Mouse (Mus musculus): ENCODE results near the gene Msh4.
"Not testable (repeated sequence)": the region's sequence is repeated elsewhere in the genome, so short reads cannot be mapped to it uniquely, and the experiment has no call there.

The Msh4 gene

DNA sequence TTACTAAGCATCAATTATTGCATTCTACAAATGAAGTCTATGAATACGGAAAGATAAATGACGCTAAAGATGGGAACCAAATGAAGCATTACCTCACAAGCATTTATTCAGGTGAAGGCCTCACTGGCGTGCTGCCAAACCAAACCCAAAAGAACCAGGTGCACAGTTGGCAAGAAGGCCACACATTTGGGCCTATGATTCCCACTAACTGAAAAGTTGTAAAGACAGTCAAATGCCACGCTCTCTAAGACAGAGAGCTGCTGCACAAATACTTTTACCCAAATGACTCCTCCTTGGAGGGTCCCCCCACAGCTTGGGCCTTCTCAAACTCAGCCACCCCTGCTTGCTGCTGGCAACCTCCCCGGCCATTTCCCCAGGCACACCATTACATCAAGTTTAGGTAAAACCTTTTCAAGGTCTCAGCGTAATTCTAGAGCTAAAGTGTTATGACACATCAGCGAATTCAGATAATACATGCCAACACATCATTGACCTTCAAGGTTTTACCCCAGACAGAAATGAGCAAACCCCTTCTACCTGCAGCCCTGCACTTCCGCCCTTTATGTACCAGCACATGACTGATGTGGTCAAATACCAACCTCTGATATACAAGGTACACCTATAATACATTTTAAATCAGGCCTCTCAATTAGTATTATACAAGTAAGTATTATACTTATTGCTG lies 5.4 kb upstream of the Msh4 start:
- peak; percentile 15 for DNase-seq

DNA sequence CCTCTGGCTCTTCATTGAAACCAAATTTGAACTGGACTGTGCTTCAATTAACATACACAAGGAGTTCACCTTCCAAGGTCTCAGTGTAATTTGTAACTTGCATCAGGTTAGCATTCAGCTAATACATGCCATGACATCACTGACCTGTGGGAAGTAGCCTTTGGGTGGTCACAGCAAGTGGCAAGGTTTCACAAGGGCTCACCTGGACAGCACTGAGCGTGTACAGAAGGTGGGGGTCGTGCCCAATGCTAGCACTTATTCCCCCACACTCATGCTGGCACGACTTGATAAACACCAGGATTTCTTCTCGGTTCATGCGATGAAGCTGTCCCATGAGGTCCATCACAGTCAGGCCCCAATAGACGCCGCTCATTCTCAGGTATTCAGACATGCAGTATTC lies 4.6 kb upstream of the Msh4 start:
- no peak for DNase-seq

DNA sequence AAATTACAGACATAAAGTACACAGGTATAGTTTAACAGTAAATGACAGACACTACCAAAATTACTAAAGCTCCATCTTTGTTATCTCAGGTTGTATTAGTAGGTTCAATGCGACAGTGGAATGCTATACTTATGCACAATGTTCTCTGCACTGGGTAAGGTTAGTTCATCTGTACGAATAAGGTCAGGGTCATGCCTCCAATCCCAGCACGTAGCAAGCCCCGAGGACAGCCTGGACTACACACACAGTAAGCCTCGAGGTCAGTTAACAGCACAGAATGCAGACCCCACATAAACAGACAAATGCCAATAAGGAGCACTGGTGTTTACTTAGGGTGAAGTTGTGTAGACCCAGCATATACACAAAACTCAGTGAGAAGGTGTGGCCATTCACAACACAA lies 3.0 kb upstream of the Msh4 start:
- DNase-seq, result no peak

DNA sequence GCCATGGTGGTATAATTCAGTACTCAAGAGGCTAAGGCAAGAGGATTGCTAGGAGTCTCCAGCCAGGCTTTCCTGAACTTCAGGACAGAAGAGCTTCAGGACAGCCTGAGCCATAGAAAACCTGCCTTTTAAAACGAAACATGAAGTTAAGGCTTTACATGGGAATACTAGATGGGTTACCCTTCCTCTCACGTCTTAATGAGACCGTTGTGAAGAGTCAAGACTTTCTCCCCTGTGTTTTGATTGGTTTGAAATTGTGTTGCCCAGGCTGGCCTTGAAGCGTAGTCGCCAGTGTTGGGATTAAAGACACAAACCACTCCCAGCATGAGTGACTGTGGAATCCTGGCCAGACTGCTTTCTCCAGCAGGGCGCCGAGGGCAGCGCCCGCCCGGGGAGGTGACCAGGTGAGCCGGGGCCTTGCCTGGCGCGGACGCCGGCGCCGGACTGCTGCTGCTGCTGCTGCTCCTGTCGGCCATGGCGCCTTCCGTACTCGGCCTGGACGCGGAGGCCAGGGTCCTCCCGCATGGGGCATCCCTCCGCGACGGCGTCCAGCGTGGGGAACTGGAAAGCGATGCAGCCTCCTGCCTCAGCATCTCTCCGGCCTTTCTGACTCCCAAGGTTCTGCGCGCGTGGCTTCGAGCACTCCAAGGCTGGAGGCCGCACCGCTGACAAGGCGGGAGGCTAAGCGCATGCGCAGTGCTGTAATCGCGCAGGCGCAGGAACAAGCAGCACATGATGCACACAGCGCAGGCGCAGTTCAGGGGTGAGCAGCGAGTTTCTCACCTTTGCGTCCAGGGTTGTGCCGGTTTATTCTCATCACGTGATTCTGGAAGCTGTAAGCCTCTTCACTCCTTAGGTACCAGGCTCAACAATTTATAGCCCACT lies 445 bp downstream of the Msh4 start:
- no peak for DNase-seq

DNA sequence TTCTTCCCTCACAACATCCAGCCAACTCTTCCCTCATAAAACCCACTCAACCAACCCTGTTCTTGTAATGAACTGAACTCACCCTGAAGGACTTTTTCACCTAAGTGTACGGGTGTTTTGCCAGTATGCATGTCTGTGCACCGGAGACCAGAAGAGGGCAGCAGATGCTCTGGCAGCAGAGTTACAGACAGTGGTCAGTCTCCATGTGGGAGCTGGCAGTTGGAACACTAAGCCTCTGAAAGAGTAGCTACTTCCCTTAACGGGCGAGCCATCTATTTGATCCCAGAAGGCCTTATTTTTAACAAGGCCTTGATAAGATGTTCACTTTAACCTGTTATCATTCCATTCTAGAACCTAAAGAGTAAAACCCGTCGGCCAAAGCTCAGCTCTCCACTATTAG lies 1.4 kb downstream of the Msh4 start:
- peak; percentile 69 for DNase-seq

DNA sequence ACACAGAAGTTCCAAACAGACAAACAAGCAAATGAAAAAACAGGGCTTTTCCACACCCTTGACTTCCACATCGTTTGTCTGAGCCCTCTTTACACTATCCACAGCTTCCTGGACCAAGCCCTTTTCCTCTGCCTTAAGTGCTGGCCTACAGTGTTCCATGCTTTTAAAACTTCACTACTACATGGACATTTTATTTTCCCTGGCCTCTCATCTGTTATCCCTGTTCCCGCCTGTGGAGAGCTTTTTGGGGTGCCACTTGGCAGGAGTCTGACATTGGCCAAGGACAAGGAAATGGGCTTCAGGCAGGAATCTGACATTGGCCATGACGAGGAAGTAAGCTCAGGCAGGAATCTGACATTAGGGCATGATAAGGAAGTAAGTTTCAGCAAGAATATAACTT lies 3.3 kb downstream of the Msh4 start:
- DNase-seq, result no peak

DNA sequence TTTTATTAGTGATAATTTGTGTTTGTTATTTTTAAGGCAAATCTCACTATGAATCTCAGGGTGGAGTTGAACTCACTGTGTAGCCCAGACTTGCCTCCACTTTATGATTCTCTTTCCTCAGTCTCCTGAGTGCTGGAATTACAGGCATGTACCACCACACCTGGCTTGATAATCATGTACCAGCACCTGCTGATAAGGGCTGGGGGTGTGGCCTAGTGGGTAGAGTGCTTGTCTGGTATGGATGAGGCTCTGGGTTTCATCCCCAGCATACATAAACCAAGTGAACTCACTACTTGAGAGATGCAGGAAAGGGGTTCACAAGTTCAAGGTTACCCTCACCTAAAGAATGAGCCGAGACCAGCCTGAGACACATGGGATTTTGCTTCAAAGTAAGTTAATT lies 4.0 kb downstream of the Msh4 start:
- DNase-seq, result no peak

DNA sequence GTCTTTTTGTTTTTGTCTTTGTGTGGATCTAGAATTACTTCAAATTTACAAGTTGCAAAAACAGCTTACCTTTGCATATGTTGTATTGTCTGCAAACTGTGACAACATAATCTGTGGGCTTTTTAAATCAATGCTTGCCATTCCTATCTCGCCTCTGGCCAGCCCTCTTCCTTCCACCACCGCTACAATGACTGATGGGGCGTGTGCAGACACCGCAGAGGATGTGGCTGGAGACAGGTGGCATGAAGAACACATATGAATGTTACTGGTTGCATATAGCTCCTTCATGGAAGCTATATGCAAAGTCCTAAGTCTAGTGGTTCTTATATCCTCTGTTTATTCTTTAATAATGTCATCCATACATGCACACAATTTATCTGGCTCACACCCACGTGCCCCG lies 8.7 kb downstream of the Msh4 start:
- no peak for DNase-seq

DNA sequence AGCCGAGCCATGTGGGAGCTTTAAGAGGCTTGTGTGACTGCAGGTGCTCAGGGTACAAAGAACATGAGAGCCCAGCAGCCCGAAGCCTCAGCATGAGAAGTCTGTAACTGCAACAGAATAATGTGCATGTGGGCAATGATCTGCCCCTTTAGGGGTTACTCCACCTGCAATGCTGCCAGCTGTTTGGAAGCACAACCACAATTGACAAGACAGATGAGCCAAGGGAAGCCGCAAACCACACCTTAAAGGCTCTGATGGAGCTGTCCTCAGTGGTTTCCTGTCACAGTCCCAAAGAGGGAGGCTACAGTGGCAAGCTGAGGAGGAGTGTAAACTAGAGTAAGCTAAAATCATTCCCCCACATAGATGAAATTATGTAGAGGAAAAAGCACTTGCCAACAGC lies 10.5 kb downstream of the Msh4 start:
- no peak for DNase-seq

DNA sequence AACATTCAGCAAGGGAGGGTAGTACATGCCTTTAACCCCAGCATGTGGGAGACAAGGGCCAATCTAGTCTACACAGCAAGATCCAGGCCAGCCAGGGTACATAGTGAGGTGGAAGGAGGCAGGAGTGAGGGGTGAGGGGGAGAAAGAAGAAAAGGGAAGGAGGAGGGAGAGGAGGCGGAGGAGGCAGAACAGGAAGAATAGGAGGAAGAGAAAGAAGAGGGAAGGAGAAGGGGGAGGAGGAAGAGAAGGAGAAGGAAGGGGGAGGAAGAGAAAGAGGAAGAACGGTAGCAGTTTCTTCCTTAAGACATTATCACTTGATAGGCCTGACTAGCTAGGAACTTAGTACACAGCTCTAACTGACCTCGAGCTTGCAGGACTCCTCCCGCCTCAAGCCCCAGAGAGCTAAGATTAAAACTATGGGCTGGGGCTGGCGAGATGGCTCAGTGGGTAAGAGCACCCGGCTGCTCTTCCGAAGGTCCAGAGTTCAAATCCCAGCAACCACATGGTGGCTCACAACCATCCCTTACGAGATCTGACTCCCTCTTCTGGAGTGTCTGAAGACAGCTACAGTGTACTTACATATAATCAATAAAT lies 16.7 kb downstream of the Msh4 start:
- no peak for DNase-seq

DNA sequence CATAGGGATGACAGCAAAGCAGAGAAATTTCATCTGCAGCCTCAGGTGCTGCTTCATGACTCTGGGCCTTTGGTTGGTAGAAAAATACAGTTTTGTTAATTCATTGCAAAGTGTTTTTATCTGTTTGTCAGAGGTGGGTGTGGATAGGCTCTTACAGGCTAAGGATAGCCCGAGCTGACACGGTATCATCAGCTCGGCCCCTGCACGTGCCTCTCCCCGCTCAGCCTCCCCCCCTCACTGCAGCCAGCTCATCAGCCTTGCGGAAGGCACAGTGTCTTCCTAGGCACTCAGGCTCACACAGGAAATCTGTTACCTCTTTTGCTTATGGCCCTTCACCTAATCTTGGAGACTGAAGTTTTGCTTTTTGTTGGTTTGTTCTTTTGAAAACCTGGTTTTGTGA lies 17.8 kb downstream of the Msh4 start:
- no peak for DNase-seq

DNA sequence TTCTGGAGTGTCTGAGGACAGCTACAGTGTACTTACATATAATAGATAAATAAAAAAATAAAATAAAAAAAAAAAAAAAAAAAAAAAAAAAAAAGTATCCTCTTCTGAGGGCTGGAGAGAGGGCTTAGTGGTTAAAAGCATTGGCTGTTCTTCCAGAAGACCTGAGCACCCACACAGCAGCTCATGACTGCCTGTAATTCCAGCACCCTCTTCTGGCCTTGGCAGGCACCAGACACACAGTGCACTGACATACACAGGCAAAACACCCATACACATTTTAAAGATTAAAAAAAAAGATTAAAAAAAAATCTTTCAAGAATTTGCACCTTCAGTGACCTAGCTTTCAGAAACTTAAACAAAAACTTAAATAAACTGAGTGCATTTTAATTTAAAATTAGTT lies 19.6 kb downstream of the Msh4 start:
- no peak for DNase-seq

DNA sequence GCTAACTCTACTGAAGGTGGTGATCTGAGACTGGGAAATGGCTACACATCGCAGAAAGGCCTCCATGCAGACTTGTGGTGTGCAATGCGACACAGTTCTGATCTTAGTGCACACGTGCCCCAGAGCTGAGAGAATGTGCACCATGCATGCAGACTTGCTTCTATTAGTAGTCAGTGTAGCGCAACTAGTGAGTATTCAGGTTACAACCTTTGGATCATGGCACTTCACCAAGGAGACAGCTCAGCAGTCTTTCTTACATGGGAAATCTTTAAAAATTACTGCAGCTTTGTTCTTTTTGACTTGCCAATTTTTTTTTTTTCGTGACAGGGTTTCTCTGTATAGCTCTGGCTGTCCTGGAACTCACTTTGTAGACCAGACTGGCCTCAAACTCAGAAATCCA lies 34.5 kb downstream of the Msh4 start:
- DNase-seq, result no peak

DNA sequence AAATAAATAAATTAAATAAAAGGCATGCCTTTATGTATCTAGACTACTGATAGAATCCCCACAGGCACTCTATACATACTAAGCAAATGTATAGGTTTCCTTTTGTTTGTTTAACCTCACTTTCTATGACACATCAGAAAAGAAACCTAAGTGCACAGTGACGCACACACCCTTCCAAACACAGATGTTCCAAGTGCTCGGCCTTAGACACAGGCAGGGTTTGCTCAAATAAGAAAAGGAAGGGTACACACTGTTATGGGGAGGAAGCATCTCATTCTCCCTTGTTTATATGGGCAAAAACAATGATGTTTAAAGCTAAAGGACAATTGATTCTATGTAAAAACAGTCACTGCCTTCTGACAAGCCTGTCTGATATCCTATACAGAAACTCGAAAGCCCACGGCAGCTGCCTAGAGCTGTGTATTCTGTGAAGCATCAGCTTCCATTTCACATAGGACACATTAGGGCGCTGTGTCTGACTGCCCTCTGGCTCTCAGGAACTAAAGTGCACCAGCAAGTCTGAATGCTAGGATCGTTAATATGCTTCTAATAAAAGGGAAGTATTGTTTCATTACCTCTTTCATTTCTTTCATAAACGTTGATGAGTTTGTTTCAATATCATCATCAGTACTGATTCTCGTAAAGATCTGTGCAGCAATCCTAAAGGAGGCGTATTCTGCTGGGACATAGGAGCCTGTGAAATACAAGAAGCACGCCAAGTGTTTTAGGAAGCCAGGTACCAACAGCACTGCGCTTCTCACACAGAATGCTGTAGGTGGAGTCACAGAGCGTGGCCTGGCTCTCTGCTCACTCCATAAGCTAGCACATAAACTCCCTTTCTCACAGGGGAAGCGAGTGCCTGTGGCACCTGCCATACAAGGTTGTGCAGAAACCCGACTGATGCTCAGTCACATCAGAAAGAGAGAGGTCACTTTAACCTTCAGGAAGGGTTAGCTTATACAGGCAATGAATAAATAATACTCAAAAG lies 38.5 kb downstream of the Msh4 start:
- no peak for DNase-seq

DNA sequence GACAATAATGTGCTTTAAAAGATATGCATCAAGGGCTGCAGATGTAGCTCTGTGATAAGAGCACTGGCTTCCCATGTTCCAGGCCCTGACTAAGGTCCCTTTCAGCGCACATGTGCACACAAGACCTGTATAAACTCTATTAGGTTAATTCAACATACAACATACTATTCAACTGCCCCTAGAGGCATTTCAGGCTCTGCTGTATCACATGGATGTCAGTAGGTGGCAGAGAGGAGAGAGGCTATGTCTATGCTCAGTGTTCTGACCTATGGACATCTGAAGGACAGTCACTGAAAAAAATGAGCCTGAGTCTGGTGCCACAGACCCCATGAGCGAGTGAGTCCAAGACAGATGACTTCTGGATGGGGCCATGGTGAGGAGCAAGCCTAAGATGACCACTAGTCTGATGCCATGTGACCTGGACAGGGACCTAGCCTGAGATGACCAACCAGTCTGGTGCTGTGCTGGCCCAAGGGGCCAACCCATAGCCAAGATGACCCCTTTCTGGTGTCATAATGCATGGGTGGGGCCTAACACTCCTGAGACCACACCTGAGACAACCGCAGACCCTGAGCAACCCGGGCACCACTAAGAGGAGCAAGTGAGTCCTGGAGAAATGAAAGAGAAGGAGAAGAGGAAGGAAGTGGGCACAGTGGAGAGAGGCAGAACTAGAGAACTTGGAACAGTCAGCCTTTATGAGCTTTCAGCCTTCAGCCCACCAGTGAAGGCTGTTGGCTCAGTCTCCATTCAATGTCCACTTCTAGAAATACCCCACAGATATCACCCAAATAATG lies 41.1 kb downstream of the Msh4 start:
- DNase-seq, result no peak

DNA sequence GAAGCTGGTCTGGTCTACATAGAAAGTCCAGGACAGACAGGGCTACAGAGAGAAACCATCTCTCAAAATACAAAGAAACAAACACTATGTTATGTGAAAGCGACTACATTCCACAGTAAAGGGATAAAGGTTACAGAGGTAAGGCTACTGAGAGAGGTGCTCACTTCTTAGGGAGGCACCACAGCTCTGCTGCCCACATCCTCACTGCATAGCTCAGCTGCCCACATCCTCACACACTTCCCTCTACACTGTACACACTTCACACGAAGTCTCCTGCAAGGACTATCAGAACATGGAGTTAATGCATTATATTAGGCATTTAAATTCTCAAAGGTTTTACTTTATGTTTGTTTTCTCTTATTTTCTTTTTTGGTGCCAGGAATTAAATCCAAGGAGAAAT lies 42.1 kb downstream of the Msh4 start:
- DNase-seq, result no peak

DNA sequence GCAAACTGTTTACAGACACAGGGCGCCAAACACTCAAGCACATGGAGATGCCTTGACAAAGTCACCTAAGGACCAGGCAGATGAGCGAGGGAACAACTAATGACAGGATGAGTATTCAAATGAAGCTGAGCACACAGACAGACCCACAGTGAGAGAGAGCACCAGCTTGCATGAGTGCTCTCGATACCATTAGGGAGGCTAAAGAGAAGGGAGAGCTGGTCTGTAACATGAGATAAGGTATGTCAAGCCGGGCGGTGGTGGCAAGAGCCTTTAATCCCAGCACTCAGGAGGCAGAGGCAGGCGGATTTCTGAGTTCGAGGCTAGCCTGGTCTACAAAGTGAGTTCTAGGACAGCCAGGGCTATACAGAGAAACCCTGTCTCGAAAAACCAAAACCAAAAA lies 45.5 kb downstream of the Msh4 start:
- not testable (repeated sequence) for DNase-seq

DNA sequence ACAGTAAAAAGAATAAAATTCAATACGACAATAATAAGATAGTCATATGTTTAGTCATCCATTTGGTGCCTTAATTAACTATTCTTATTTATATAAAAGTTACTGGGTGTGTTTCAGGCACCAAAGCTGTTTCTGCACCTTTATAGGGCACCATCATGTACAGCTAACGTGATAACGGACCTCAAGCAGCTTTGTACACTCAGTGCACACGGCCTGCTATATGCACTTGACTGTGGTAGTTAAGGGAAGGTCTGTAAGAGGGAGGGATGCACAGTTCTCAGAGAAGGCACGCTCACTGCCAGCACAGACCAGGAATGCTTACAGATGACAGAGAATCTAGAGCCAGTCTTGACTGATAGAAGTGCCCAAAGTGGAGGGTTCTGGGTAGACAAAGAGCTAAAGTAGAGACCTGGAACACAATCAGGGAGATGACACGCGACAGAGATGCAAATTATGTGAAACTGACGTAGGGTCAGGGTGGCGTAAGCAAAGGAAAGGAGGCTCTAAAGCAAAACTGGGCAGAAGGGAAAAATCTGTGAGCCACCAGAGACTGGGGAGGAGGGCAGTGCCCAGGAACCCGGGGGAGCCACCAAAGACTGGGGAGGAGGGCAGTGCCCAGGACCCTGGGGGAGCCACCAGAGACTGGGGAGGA lies 47.5 kb downstream of the Msh4 start:
- DNase-seq, result no peak

DNA sequence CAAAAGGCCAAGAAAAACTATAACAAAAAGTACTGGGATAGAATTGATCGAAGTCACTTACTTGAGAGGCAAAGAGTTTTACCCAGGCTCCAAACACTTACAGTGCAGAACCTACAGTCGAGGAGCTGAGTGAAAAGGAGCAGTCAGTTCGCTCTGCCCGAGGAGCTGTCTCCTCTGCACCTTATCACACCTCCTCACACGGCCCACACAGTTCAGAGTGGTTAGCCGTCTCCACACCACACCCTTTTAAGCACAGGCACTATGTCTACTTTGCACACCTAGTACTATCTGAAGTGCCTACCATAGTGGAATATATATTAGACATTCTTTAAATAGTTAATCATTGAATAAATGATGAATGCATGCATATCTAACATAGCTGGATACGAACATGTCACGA lies 53.7 kb downstream of the Msh4 start:
- DNase-seq, result no peak

DNA sequence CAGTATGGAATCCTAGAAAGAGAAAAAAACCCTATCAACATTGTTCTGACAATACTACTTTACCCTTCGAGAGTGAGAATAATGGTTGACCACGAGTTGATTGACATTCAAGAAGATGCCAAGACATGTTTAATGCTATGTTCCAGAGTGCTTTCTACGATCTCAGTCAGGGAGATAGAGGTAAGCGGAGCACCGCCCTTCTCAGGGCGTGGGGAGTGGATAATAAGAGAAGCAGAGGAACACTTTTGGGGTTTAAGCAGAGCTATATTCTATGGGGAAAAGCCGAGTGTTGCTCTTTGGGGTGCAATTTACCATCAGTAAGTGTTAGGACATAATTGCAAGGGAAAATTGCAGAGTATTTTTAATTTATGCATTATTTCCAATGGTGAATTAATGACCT lies 55.2 kb downstream of the Msh4 start:
- no peak for DNase-seq

DNA sequence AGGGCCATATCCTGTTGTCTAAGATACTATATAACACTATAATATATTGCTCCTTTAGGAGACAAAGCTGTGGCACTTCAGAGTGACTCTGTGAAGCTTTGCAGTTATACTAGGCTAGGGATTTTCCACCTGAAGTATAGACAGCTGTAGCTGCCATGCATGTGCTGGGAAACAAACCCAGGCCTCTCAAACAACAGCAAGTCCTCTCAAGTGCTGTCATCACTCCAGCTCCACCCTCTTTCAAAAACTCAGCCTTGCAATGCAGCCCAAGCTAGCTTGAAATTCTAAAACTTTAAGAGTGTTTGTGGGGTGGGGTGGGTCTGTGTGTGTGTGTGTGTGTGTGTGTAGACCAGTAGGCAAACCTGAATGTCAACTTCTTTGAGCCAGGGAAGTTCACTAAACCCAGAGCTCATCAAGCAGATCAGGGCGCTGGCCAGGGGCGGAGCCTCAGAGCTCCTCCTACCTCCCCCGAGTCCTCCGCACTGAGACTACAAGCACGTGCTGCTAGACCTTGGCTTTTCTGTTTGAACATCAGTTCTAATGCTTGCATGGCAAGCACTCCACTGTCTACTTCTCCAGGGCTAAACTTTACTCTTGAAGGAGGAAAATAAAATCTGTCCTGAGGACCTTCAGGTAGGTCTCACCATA lies 56.4 kb downstream of the Msh4 start:
- DNase-seq, result peak; percentile 38

Data from lung, postnatal 36 days (tissue).